Mouse (Mus musculus) adrenal gland, postnatal 10 days (tissue): ENCODE results near the gene Sytl3. TPM values are rescaled to one million over a fixed set of nuclear protein-coding genes. Genes with fewer than 3 reads are reported as not detected.

Source experiments
- DNase-seq: peaks from one replicate; pipeline ENCODE4 v3.0.0; 2021; ENCODE audit warnings: mixed read lengths
- total RNA-seq, 2 experiments: library from RNA; stranded (reverse); gene quantifications; 2 replicates each; pipeline ENCODE4 v1.2.3; 2021

Gene Sytl3
- total RNA-seq, 2 experiments from 2014 or later: 0.99 to 1.1 TPM

GRCm38 (mm10) chr17:6778332-6778683 lies 119.4 kb downstream of the Sytl3 start:
- DNase-seq: peak; percentile 38

GRCm38 (mm10) chr17:6778771-6779509 lies 120.0 kb downstream of the Sytl3 start:
- DNase-seq: peak; percentile 54

DNA sequence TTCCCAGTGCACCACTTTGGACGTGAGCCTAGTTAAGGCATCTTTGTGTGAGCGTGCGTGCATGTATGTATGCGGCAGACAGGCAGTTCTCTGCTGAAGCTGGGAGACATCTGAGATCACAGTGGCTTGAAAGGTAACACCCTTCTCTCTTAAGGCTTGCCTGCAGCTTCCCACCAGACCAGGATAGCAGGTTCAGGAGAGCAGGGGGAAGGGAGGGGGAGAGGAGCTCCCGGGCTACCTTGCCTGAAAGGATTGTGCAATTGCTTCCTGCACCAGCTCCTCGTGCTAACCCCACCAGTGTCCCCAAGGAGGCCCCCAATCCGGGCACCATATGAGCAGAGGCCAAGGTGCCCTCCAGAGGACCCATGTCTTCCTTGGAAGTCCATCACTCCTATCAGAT lies 120.7 kb downstream of the Sytl3 start:
- DNase-seq: no peak

DNA sequence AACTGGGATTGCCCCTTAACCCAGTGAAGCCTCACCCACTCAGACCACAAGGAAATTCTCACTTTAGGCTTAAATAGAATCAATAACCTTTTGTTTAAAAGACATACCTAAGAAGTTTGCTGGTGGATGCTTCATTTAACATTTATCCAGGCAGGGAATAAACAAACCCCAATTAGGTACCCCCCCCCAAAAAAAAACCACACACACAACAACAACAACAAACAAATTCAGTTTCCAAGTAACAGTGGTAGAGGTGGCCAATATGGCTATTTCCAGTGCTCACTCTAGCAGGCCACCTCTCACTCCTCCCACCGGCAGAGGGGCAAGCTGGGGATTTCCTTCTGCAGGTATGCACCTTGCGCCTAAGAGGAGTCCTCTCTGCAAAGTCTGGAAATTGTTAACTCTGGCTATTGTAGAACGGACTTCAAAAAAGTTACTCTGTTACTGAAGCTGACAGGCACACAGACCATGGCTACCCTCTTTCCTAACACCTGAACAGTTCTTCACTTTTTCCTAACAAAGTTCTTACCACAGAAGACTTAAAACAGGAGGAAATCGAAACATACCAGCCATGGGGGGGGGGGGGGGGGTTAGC lies 121.7 kb downstream of the Sytl3 start:
- DNase-seq: no peak

- DNase-seq: no peak
Observed at GRCm38 (mm10) chr17:6781273-6781672, 122.4 kb downstream of the Sytl3 start.

- DNase-seq: peak; percentile 28
Observed at GRCm38 (mm10) chr17:6782033-6782526, 123.2 kb downstream of the Sytl3 start.

GRCm38 (mm10) chr17:6782611-6783005 lies 123.7 kb downstream of the Sytl3 start, which contains the start of gene Ezr:
TSS of gene Ezr (minus strand) at chr17:6782784.
- DNase-seq: peak; percentile 92

DNA sequence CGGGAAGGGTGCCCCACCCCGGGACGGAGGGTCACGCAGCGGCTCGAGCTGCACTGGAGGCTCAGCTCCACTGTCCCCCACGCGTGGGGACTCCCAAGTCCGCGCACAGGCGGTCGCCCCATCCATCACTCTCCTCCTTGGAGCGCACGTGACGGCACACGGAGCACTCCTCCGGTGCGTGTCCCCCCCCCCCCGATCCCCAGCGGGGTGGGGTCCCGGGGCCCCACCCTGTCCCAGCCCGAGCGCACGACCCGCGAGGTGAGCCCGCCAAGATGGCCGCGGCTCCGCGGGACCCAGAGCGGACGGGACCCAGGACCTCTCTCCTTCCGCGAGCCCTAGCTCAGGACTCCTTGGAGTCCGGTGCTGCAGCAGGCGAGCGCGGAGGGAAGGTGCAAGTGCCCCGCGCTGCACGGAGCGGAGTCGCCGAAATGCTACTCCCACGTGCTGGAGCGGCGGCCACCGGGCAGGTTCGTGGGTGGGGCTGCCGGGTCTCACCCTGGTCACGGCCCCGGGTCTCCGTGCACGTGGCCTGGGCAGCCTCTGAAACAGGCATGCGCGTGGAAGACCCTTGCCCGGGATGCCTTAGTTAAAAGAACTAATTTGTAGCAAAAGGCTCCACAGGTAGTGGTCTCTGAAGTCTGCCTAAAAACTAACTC lies 124.2 kb downstream of the Sytl3 start:
- DNase-seq: peak; percentile 69

DNA sequence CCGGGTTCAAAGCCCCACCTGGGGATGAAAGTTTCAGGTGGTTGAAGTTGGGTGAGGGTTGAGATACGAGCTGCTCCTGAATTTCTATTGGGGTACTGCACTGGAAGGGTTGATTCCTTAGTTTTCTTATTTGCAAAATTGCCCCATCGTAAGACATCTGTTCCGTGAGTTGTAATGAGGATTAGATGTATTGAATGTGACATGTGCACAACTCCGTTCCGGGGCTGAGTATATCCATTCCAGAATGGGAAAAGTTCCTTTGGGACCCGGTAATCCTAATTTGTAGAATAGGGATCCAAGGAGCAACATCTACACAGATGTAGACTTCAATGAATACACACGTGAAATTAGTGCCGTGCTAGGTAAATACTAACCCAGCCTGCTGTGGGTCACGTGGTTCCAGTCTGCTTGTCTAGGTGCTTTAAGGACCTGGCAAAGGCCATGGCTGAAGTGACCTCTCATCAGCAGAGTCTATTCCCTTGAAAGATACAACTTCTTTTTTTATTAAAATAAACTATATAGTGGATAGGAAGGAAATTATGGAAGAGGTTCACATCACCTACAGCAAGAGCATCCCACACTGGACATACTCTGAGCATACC lies 125.0 kb downstream of the Sytl3 start:
- DNase-seq: no peak

DNA sequence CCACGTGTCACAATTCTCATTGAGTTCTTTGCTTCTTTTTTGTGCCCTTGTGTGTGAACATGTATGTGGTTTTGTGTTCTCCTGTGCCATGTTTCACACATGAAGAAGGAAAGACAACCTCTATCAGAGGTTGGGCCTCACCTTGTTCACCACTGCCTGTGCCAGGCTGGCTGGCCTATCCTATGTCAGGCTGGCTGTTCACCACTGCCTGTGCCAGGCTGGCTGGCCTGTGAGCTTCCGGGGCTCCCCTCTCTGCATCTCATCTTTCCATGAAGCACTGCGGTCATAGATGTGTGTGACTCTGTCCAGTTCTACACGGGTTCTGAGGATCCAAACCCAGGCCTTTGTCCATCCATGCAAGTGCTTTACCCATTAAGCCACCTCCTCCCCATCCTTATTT lies 128.3 kb downstream of the Sytl3 start:
- no peak for DNase-seq

Other genes starting within 250 kb of the Sytl3 start
- gene Dynlt1b, start 229.0 kb upstream of the Sytl3 start, total RNA-seq: 100 to 1,000 TPM; 131 to 145 TPM
- 10 to 100 TPM in 1 of 2 experiments, 1 to 10 TPM in 1; 6.1 to 12.0 TPM for gene Dynlt1c, start 57.4 kb upstream of the Sytl3 start, total RNA-seq
- gene Dynlt1f, start 3.2 kb upstream of the Sytl3 start, total RNA-seq: 100 to 1,000 TPM; 122 to 127 TPM
- 10 to 100 TPM; 18.2 to 21.2 TPM for gene Ezr, start 123.7 kb downstream of the Sytl3 start, total RNA-seq